Mouse (Mus musculus) liver, postnatal 0 days (tissue): ENCODE results near the gene Gars.

Experiments
- CTCF ChIP-seq: sonication (generic); IDR thresholded peaks from 2 replicates; pipeline ENCODE4 v1.5.1; 2016; ENCODE audit warnings: antibody characterized with exemption, low read depth
- EP300 ChIP-seq: IDR thresholded peaks from 2 replicates; pipeline ENCODE4 v1.6.1; 2016; ENCODE audit warnings: antibody characterized with exemption, low read depth, mild to moderate bottlenecking

DNA sequence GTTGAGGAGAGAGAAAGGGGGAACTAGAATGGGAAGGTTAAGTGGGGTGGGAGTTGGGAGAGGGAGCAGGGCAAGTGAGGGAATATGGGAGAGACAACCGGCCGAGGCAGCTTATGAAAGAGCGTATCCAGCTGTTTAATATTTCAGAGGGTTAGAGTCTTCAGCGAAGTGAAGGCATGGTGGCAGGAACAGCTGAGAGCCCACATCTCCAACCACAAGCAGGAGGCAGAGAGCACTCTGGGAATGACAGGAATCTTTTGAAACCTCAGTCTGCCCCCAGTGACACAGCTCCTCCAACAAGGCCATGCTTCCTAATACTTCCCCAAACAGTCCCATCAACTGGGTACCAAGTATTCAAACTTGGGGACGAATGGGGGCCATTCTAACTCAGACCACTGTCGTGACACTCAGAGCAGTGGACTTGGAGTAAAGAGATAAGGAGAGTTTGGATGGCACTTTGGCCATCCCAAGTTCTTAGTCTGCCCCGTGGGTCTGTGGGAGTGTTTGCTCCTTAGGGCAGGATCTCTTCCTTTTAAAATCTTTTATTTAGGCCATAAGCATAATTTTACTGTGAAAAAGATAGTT, 22.5 kb downstream of the Gars start:
- TF ChIP-seq EP300 (no peak), CTCF (no peak)
